21 mouse cellular contexts compared by ENCODE assay signal in genomic region chr13:84234019-84234418, GRCm38 (mm10). TPM values are rescaled to one million over a fixed set of nuclear protein-coding genes. Genes with fewer than 3 reads are reported as not detected.
DNase-seq lines count a peak whose midpoint lies in the region; ATAC-seq and TF ChIP-seq lines count a peak whose summit lies in the region.
"Had no signal": no experiment of that assay in that cellular context is flagged by ENCODE, and none has a peak within 500 bp of the region (broad histone marks: within the 10 kb centered on the region; RNA-seq: fewer than 3 reads in every experiment).

No protein-coding gene starts in this region.

- no peak overlapping the region for H3K27ac ChIP-seq in kidney, adult 2 months (ENCODE audit: insufficient read depth, low read depth, low read length)
- H3K27ac ChIP-seq in liver, embryonic 15.5 days (replicated peaks), result no peak overlapping the region
- H3K27ac ChIP-seq in liver, embryonic 11.5 days (ENCODE audit: low read depth, low read length), result no peak overlapping the region
- H3K27ac ChIP-seq in intestine, postnatal 0 days (ENCODE audit: low read depth, low read length), result no peak overlapping the region
- H3K27ac ChIP-seq in forebrain, embryonic 11.5 days (ENCODE audit: low read depth, low read length), result no peak overlapping the region
- H3K27ac ChIP-seq: forebrain, embryonic 10.5 days; gastrocnemius, adult 2 months; hindbrain, embryonic 12.5 days; hindbrain, embryonic 15.5 days had no signal

- H3K9me3 ChIP-seq in liver, embryonic 15.5 days (replicated peaks), result no peaks in the 10 kb centered on the region
- no peaks in the 10 kb centered on the region for H3K9me3 ChIP-seq in liver, embryonic 11.5 days (ENCODE audit: control insufficient read depth, low read length)
- no peaks in the 10 kb centered on the region for H3K9me3 ChIP-seq in intestine, postnatal 0 days (ENCODE audit: control insufficient read depth)
- H3K9me3 ChIP-seq in forebrain, embryonic 11.5 days (ENCODE audit: control insufficient read depth, low read length), result peaks cover 10% of the 10 kb centered on the region

- no peak overlapping the region for H3K4me2 ChIP-seq in liver, embryonic 15.5 days
- H3K4me2 ChIP-seq in liver, embryonic 11.5 days, result no peak overlapping the region
- H3K4me2 ChIP-seq in intestine, postnatal 0 days (replicated peaks; ENCODE audit: low read depth), result peak overlapping the region; percentile 35
- H3K4me2 ChIP-seq in forebrain, embryonic 11.5 days (ENCODE audit: low read depth, low read length, severe bottlenecking), result no peak overlapping the region
- H3K4me2 ChIP-seq: heart, embryonic 11.5 days; hindbrain, embryonic 12.5 days; hindbrain, embryonic 15.5 days had no signal

- no peak overlapping the region for H3K4me3 ChIP-seq in kidney, adult 2 months (ENCODE audit: insufficient read depth, low read depth, low read length)
- H3K4me3 ChIP-seq in liver, embryonic 15.5 days (replicated peaks), result no peak overlapping the region
- H3K4me3 ChIP-seq in liver, embryonic 11.5 days (ENCODE audit: low read depth, low read length), result no peak overlapping the region
- H3K4me3 ChIP-seq in intestine, postnatal 0 days (ENCODE audit: low read depth, low read length), result no peak overlapping the region
- no peak overlapping the region for H3K4me3 ChIP-seq in forebrain, embryonic 11.5 days (ENCODE audit: low read depth, low read length)
- H3K4me3 ChIP-seq: forebrain, embryonic 10.5 days; gastrocnemius, adult 2 months; hindbrain, embryonic 12.5 days; hindbrain, embryonic 15.5 days had no signal

- peaks cover 3% of the 10 kb centered on the region; the same call in 1 of the 2 replicates for H3K4me1 ChIP-seq in kidney, adult 2 months (ENCODE audit: control insufficient read depth, insufficient read depth, low read length)
- H3K4me1 ChIP-seq in liver, embryonic 15.5 days (replicated peaks), result no peaks in the 10 kb centered on the region
- no peaks in the 10 kb centered on the region for H3K4me1 ChIP-seq in liver, embryonic 11.5 days (replicated peaks; ENCODE audit: control insufficient read depth, insufficient read depth, low read length)
- no peaks in the 10 kb centered on the region; the same call in 1 of the 2 replicates for H3K4me1 ChIP-seq in intestine, postnatal 0 days (replicated peaks; ENCODE audit: control insufficient read depth, insufficient read depth, low read length)
- H3K4me1 ChIP-seq in forebrain, embryonic 11.5 days (replicated peaks; ENCODE audit: control insufficient read depth, insufficient read depth, low read length), result no peaks in the 10 kb centered on the region
- H3K4me1 ChIP-seq: forebrain, embryonic 10.5 days; hindbrain, embryonic 12.5 days; hindbrain, embryonic 15.5 days had no signal

- H3K36me3 ChIP-seq in kidney, adult 2 months (ENCODE audit: control insufficient read depth, insufficient read depth, low read length), result no peaks in the 10 kb centered on the region
- no peaks in the 10 kb centered on the region for H3K36me3 ChIP-seq in liver, embryonic 15.5 days (replicated peaks)
- peaks cover 4% of the 10 kb centered on the region; the same call in 1 of the 2 replicates for H3K36me3 ChIP-seq in liver, embryonic 11.5 days (ENCODE audit: control insufficient read depth, insufficient read depth, low read length)
- H3K36me3 ChIP-seq in intestine, postnatal 0 days (ENCODE audit: control insufficient read depth, insufficient read depth), result peaks cover 6% of the 10 kb centered on the region; the same call in 1 of the 2 replicates
- H3K36me3 ChIP-seq in forebrain, embryonic 11.5 days (ENCODE audit: control insufficient read depth, insufficient read depth, low read length), result peaks cover 9% of the 10 kb centered on the region; the same call in 1 of the 2 replicates

- H3K9ac ChIP-seq in liver, embryonic 15.5 days, result no peak overlapping the region
- no peak overlapping the region for H3K9ac ChIP-seq in liver, embryonic 11.5 days (ENCODE audit: low read depth, low read length)
- H3K9ac ChIP-seq in intestine, postnatal 0 days (ENCODE audit: low read depth, low read length), result no peak overlapping the region
- no peak overlapping the region for H3K9ac ChIP-seq in forebrain, embryonic 11.5 days (ENCODE audit: low read length)
- H3K9ac ChIP-seq: forebrain, postnatal 0 days; hindbrain, embryonic 12.5 days; hindbrain, embryonic 15.5 days had no signal

- 0 out of 2 replicates have a peak, but pooled peaks have one; percentile 28 for ATAC-seq in liver, embryonic 15.5 days (ENCODE audit: insufficient read depth)
- no peak for ATAC-seq in liver, embryonic 11.5 days (replicated peaks; ENCODE audit: low FRiP score)
- ATAC-seq in intestine, postnatal 0 days, result peak; percentile 51; the same call in 1 of the 2 replicates
- no peak for ATAC-seq in forebrain, embryonic 11.5 days (replicated peaks; ENCODE audit: low FRiP score)
- ATAC-seq: forebrain, embryonic 14.5 days; forebrain, postnatal 0 days had no signal

- TF ChIP-seq POLR2A in kidney, adult 2 months (IDR thresholded peaks at IDR 0.05; ENCODE audit: low read depth, low read length), result no peak

- H3K27me3 ChIP-seq in kidney, adult 2 months (replicated peaks; ENCODE audit: control insufficient read depth, insufficient read depth, low read length), result no peaks in the 10 kb centered on the region
- H3K27me3 ChIP-seq in liver, embryonic 15.5 days, result no peaks in the 10 kb centered on the region
- H3K27me3 ChIP-seq in liver, embryonic 11.5 days (replicated peaks; ENCODE audit: control insufficient read depth, insufficient read depth, low read length), result no peaks in the 10 kb centered on the region
- no peaks in the 10 kb centered on the region for H3K27me3 ChIP-seq in intestine, postnatal 0 days (replicated peaks; ENCODE audit: control insufficient read depth, insufficient read depth, low read length)
- no peaks in the 10 kb centered on the region for H3K27me3 ChIP-seq in forebrain, embryonic 11.5 days (ENCODE audit: control insufficient read depth, insufficient read depth, low read length)
- H3K27me3 ChIP-seq: hindbrain, embryonic 12.5 days; hindbrain, embryonic 15.5 days had no signal

- peak; percentile 43 for DNase-seq in kidney, adult 2 months
- DNase-seq in kidney, postnatal 4 days, result no peak
- no peak for DNase-seq in liver, embryonic 11.5 days (ENCODE audit: low spot score)
- DNase-seq in forebrain, embryonic 11.5 days (ENCODE audit: low spot score), result no peak
- DNase-seq: adrenal gland, adult 8-10 months; adrenal gland, postnatal 25 days; cerebellum, adult 11-12 months; cerebellum, adult 8-10 months; cerebellum, postnatal 10 days; cerebellum, postnatal 36 days; forebrain, postnatal 0 days; gastrocnemius, adult 2 months; gastrocnemius, postnatal 14 days; heart, adult 11 months had no signal

- no peak for TF ChIP-seq CTCF in kidney, adult 2 months (conservative IDR thresholded peaks at IDR 0.05; ENCODE audit: insufficient read depth, insufficient read length, low read depth, low read length)
- no peak for TF ChIP-seq CTCF in intestine, postnatal 0 days (IDR thresholded peaks at IDR 0.05; ENCODE audit: low read depth)

- WGBS in kidney, adult 2 months, result 66% methylated on average over 2 of the region's 2 CpGs
- WGBS in liver, embryonic 15.5 days (ENCODE audit: insufficient replicate concordance), result 53% methylated on average over 2 of the region's 2 CpGs
- 76% methylated on average over 2 of the region's 2 CpGs for WGBS in liver, embryonic 11.5 days
- 42% methylated on average over 2 of the region's 2 CpGs for WGBS in intestine, postnatal 0 days
- WGBS in forebrain, embryonic 11.5 days, result 81% methylated on average over 2 of the region's 2 CpGs

RNA-seq across cellular contexts. Expression of gene Tmem161b, which starts 11.9 kb away (rescaled TPM):
- polyA plus RNA-seq in kidney, adult 2 months (2012; rRNA removed), result 7.2 and 9.3 TPM in 2 replicates
- 5.4 and 5.8 TPM in 2 replicates for polyA plus RNA-seq in liver, embryonic 15.5 days (2015; fragmentation: Nextera tagmentation; extraction: Ambion mirVana)
- 12.8 and 13.5 TPM in 2 replicates for polyA plus RNA-seq in liver, embryonic 11.5 days (2014; fragmentation: Nextera tagmentation; extraction: Ambion mirVana)
- polyA plus RNA-seq in intestine, postnatal 0 days (2015; fragmentation: Nextera tagmentation; extraction: Ambion mirVana), result 42.8 and 47.4 TPM in 2 replicates
- 31.4 and 33.3 TPM in 2 replicates for polyA plus RNA-seq in forebrain, embryonic 11.5 days (2014; fragmentation: Nextera tagmentation; extraction: Ambion mirVana)

Comparison
In these comparisons a context has a peak if more than half of its experiments do, and no peak if none do; other contexts are left out.
1. ATAC-seq: peak in liver, embryonic 15.5 days (single experiment) and intestine, postnatal 0 days (single experiment); none in liver, embryonic 11.5 days (single experiment) and forebrain, embryonic 11.5 days (single experiment).